Mouse (Mus musculus) liver, embryonic 15.5 days (tissue): Measurements from ENCODE around the gene Abca5. TPM values are rescaled to one million over a fixed set of nuclear protein-coding genes. Genes with fewer than 3 reads are reported as not detected.

Experiments used
- ATAC-seq: fragments of 200-750 bp; cut with Nextera tagmentation; 2 replicates; pipeline ENCODE4 v1.8.0; 2017; ENCODE audit warnings: moderate number of reproducible peaks, mild to moderate bottlenecking, moderate library complexity; ENCODE audit not compliant: insufficient read depth
- H3K27ac ChIP-seq: fragments of 300-500 bp; sonication (generic); replicated peaks from 2 replicates; pipeline ENCODE4 v1.5.1; 2015; ENCODE audit warnings: mild to moderate bottlenecking, inconsistent platforms
- H3K27me3 ChIP-seq: fragments of 300-500 bp; sonication (generic); 2 replicates; pipeline ENCODE4 v1.6.1; 2015; ENCODE audit warnings: mild to moderate bottlenecking, inconsistent platforms
- H3K36me3 ChIP-seq: fragments of 300-500 bp; sonication (generic); replicated peaks from 2 replicates; pipeline ENCODE4 v1.6.1; 2015; ENCODE audit warnings: moderate library complexity, mild to moderate bottlenecking, inconsistent platforms
- H3K4me1 ChIP-seq: fragments of 300-500 bp; sonication (generic); replicated peaks from 2 replicates; pipeline ENCODE4 v1.6.1; 2015; ENCODE audit warnings: inconsistent platforms
- H3K4me2 ChIP-seq: fragments of 300-500 bp; sonication (generic); 2 replicates; pipeline ENCODE4 v1.6.1; 2015; ENCODE audit warnings: moderate library complexity, mild to moderate bottlenecking, inconsistent platforms
- H3K4me3 ChIP-seq: fragments of 300-500 bp; sonication (generic); replicated peaks from 2 replicates; pipeline ENCODE4 v1.5.1; 2015; ENCODE audit warnings: mild to moderate bottlenecking, inconsistent platforms
- H3K9ac ChIP-seq: fragments of 300-500 bp; sonication (generic); 2 replicates; pipeline ENCODE4 v1.6.1; 2015; ENCODE audit warnings: moderate library complexity, mild to moderate bottlenecking, inconsistent platforms
- H3K9me3 ChIP-seq: fragments of 300-500 bp; sonication (generic); replicated peaks from 2 replicates; pipeline ENCODE4 v1.6.1; 2016; ENCODE audit warnings: inconsistent platforms
- WGBS: fragments of 180-500 bp; shearing (Covaris S2); methylation state at CpG from one replicate; pipeline ENCODE4 v1.1.7; 2015; ENCODE audit warnings: mixed read lengths; ENCODE audit not compliant: insufficient replicate concordance; 5-methylcytosine and 5-hydroxymethylcytosine counted together
- polyA plus RNA-seq: library from polyadenylated mRNA; unstranded; fragments of >200 nt; fragmentation: Nextera tagmentation; extraction: Ambion mirVana; gene quantifications from 2 replicates; pipeline ENCODE4 v1.2.1, GENCODE M21; 2015

Abca5 gene
- polyA plus RNA-seq, 1 experiment from 2014 or later: 0.55 TPM

DNA sequence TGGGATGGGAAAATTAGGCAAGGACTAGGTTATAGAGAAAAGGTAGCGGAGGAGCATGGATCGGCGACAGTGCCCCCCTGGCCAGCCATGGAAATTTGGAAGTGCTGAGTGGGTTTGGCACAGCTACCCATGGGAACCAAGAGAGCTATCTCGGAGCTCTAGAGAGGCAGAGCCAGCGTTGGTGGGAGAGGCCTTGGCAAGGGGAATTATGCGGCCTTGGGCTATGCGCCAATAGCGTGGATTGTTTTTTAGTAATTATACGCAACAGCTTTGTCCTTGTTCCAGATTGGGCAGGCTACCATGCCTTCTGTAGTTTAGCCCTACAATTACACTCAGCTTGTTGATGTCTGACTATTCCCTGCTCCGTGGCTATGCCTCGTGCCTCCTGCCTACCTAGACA, 70.8 kb downstream of the Abca5 start:
- H3K4me1 ChIP-seq: peaks cover 3% of the 10 kb centered on the region; the same call in 1 of the 2 replicates
- H3K9ac ChIP-seq: no peak overlapping the region
- H3K27me3 ChIP-seq: no peaks in the 10 kb centered on the region
- no peak overlapping the region for H3K4me3 ChIP-seq
- no peak for ATAC-seq
- H3K9me3 ChIP-seq: no peaks in the 10 kb centered on the region
- 80% methylated on average over 11 of the region's 11 CpGs for WGBS
- no peak overlapping the region for H3K4me2 ChIP-seq
- H3K36me3 ChIP-seq: no peaks in the 10 kb centered on the region
- H3K27ac ChIP-seq: no peak overlapping the region

DNA sequence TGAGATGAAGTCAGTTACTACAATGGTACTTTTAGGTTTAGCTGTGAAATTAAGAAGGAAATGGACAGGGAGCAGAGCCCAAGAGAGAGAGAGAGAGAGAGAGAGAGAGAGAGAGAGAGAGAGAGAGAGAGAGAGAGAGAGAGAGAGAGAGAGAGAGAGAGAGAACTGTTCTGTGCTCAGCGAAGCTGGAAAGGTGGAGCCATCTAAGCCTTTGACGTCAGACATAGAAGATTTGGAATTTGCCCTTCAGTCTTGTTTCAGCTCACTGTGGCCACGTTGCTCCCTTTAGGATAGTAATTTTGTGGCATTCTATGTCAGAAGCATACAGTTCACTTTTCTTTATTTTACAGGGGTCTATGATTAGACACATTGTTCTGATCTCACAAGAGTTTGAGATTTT, 75.6 kb downstream of the Abca5 start:
- no peak overlapping the region for H3K27ac ChIP-seq
- ATAC-seq: no peak
- WGBS: 59% methylated on average over 3 of the region's 3 CpGs
- no peak overlapping the region for H3K4me3 ChIP-seq
- no peak overlapping the region for H3K9ac ChIP-seq
- H3K27me3 ChIP-seq: no peaks in the 10 kb centered on the region
- no peak overlapping the region for H3K4me2 ChIP-seq
- H3K4me1 ChIP-seq: no peaks in the 10 kb centered on the region
- no peaks in the 10 kb centered on the region for H3K36me3 ChIP-seq
- no peaks in the 10 kb centered on the region for H3K9me3 ChIP-seq

DNA sequence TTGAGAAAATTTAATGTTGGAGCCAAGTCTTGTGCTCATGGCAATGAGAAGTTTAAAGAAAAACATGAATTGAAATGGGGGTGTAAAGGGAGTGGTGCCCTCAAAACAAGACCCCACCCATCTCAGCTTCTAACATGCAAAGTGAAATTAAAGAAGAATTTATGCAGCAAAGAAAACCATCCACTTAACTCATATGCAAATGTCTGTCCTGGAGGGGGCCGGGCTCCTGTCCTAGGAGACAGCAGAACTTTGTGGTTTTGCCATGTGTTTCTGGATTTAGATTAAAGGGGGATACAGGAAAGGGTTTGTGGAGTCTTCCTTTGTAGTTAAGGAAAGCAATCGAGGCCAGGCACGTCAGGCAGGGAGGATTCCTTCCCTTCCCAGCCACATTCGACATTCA, 79.6 kb downstream of the Abca5 start:
- H3K9me3 ChIP-seq: no peaks in the 10 kb centered on the region
- no peak overlapping the region for H3K9ac ChIP-seq
- WGBS: 35% methylated on average over 4 of the region's 4 CpGs
- no peak overlapping the region for H3K4me2 ChIP-seq
- no peaks in the 10 kb centered on the region for H3K27me3 ChIP-seq
- no peak overlapping the region for H3K4me3 ChIP-seq
- H3K36me3 ChIP-seq: no peaks in the 10 kb centered on the region
- H3K27ac ChIP-seq: no peak overlapping the region
- ATAC-seq: no peak
- no peaks in the 10 kb centered on the region for H3K4me1 ChIP-seq

DNA sequence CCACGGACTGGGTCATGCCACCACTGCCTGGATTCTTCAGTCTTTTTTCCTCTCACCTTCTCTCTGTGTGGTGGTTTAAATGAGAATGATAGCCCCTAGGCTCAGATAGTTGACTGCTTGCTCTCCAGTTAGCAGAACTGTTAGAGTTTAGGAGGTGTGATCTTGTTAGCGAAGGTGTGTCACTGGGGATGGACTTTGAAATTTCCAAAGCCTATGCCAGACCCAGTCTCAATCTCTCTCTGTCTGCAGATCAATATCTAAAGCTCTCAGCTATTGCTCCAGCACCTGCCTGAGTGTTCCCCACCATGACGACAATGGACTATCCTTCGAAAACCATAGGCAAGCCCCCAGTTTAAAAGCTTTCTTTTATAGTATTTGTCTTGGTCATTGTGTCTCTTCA, 80.5 kb downstream of the Abca5 start:
- no peak overlapping the region for H3K27ac ChIP-seq

DNA sequence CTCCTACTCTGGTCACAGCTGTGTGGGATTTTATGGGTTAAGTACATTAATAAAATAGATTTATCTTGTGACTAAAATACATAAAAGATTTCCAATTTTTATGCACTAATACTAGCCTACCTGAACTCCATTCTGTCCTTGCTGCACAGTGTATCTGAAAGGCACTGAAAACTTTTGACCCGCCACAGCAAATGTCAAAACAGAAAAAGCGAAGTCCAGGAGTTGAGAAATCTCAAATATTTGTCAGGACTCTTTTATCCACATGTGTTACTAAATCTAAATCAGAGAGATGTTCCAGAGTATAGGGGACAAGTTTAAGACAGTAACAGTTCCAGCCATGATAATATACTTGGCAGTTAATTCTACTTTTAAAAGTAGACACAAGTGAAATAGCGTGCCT, 85.3 kb downstream of the Abca5 start:
- Histone ChIP-seq H3K27me3 (no peaks in the 10 kb centered on the region), H3K4me3 (no peak overlapping the region), H3K36me3 (no peaks in the 10 kb centered on the region), H3K27ac (no peak overlapping the region), H3K4me1 (no peaks in the 10 kb centered on the region), H3K4me2 (no peak overlapping the region), H3K9me3 (no peaks in the 10 kb centered on the region), H3K9ac (no peak overlapping the region)
- WGBS: 53% methylated on average over 3 of the region's 3 CpGs
- peak; percentile 60 for ATAC-seq

More for the DNA sequence above, 80.5 kb downstream of the Abca5 start:
- Histone ChIP-seq H3K27me3 (no peaks in the 10 kb centered on the region), H3K9me3 (no peaks in the 10 kb centered on the region), H3K9ac (no peak overlapping the region), H3K4me3 (no peak overlapping the region), H3K4me2 (no peak overlapping the region), H3K4me1 (no peaks in the 10 kb centered on the region), H3K36me3 (no peaks in the 10 kb centered on the region)
- ATAC-seq: no peak
- WGBS: 67% methylated on average over 4 of the region's 4 CpGs

DNA sequence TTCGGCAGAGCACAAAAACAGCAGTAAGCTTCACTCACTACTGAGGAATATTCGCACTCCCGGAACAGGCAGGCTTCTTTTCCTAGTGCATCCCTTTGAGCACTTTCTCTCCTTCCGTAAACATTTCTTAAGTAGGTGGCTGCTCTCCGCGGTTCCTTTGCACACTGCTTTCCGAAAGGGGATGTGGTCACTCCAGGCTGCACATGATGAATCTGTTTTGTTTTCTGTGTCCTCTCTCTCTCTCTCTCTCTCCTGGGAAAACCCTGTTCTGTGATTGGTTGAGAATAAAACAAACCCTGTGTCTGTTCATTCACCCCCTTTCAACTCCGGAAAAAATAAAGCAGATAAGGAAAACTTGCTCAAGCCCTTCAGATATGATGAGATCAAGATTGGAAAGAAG, 86.0 kb downstream of the Abca5 start, which contains the start of gene Abca6:
Abca6 (minus strand) TSS at position 243 of the 400 bp plus-strand sequence.
- no peak within 1 kb of the TSS for H3K27ac ChIP-seq

DNA sequence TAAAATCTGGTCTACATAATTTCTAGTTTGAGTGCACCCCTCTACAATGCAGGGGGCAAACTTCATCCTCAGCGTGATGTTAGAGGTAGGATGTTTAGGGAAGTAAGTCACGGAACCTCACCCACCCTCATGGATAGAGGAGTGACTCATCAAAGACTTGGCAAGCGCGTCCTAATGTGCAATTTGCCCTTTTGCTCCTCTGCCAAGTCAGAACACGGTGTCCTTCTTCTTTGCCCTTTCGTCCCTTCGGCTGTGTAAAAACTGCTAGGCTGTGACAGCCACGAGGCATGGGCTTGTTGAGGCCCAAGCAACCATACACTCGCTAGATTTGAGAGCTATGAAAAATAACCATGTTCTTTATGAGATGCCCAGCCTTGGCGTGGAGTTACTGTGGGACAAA, 92.8 kb downstream of the Abca5 start:
- H3K4me2 ChIP-seq: no peak overlapping the region
- H3K4me3 ChIP-seq: no peak overlapping the region
- 0 out of 2 replicates have a peak, but pooled peaks cover 3% of the 10 kb centered on the region for H3K36me3 ChIP-seq
- no peak overlapping the region for H3K9ac ChIP-seq
- no peak for ATAC-seq
- no peaks in the 10 kb centered on the region for H3K9me3 ChIP-seq
- H3K4me1 ChIP-seq: no peaks in the 10 kb centered on the region
- H3K27me3 ChIP-seq: no peaks in the 10 kb centered on the region
- 68% methylated on average over 10 of the region's 10 CpGs for WGBS
- no peak overlapping the region for H3K27ac ChIP-seq

More for the DNA sequence above, 86.0 kb downstream of the Abca5 start, which contains the start of gene Abca6:
- H3K4me3 ChIP-seq: peak within 1 kb of the TSS; percentile 26
- H3K4me1 ChIP-seq: no peaks in the 10 kb centered on the region
- H3K27me3 ChIP-seq: no peaks in the 10 kb centered on the region
- no peak within 1 kb of the TSS for H3K9ac ChIP-seq
- 12% methylated on average over 8 of the region's 8 CpGs for WGBS
- H3K9me3 ChIP-seq: no peaks in the 10 kb centered on the region
- H3K36me3 ChIP-seq: no peaks in the 10 kb centered on the region
- ATAC-seq: no peak
- no peak within 1 kb of the TSS; the same call in 1 of the 2 replicates for H3K4me2 ChIP-seq

DNA sequence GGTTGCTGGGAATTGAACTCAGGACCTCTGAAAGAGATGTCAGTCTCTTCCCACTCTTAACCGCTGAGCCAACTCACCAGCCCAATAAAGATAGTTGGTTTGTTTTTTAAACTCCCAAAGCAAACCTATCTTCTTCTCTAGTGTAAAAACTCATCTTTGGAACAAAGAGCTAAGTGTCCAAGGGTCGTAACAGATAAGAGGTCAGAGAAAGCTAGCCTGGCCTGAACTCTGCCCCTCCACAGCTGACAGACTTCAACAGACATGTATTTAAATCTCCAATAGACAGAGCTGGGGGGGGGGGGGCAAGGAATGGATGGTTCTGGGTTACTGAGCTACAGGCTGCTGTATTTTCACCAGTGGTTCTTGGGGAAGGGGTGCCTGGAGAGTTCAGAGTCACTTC, 100.0 kb downstream of the Abca5 start:
- Histone ChIP-seq H3K36me3 (peaks cover 3% of the 10 kb centered on the region; the same call in 1 of the 2 replicates), H3K4me1 (no peaks in the 10 kb centered on the region), H3K4me2 (no peak overlapping the region), H3K9me3 (no peaks in the 10 kb centered on the region), H3K27ac (no peak overlapping the region), H3K4me3 (no peak overlapping the region), H3K27me3 (no peaks in the 10 kb centered on the region), H3K9ac (no peak overlapping the region)
- no peak; the same call in 1 of the 2 replicates for ATAC-seq
- WGBS: 62% methylated on average over 2 of the region's 2 CpGs

DNA sequence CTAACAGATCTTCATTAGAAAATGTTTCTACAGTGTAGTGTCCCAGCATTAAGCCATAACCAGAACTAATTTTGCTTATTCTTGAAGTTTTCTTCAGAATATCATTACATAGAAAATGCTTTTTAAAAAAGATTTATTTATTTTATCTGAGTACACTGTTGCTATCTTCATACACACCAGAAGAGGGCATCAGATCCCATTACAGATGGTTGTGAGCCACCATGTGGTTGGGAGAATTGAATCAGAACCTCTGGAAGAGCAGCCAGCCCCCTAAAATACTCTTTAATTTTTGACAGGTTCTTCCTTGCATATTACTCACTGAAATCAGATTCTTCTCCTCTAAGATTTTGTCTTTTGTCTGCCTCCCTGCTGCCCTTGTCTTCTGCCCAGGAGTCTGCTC, 104.5 kb downstream of the Abca5 start:
- Histone ChIP-seq H3K4me2 (no peak overlapping the region), H3K36me3 (no peaks in the 10 kb centered on the region), H3K4me3 (no peak overlapping the region), H3K27ac (no peak overlapping the region), H3K9me3 (no peaks in the 10 kb centered on the region), H3K4me1 (no peaks in the 10 kb centered on the region), H3K9ac (no peak overlapping the region), H3K27me3 (no peaks in the 10 kb centered on the region)
- no peak for ATAC-seq

Other genes starting within 250 kb of the Abca5 start
- 1.6 and 3.8 TPM in 2 replicates for gene Abca8a, start 241.7 kb downstream of the Abca5 start, polyA plus RNA-seq
- gene Abca9, start 169.5 kb downstream of the Abca5 start, polyA plus RNA-seq: 1.1 and 1.2 TPM in 2 replicates
- 6.3 and 6.9 TPM in 2 replicates for gene Abca6, start 85.9 kb downstream of the Abca5 start, polyA plus RNA-seq
- gene Map2k6, start 61.4 kb upstream of the Abca5 start, polyA plus RNA-seq: 4.9 and 5.0 TPM in 2 replicates